Mouse (Mus musculus) lung, adult 2 months (tissue): ENCODE measurements around the gene Gm26602.

Experiments used
- CTCF ChIP-seq: fragments of 200-500 bp; IDR thresholded peaks from 2 replicates; pipeline ENCODE4 v1.5.1; 2011; ENCODE audit warnings: mild to moderate bottlenecking, low read length, control low read depth; ENCODE audit not compliant: insufficient read depth
- POLR2A ChIP-seq: fragments of 200-500 bp; IDR thresholded peaks from 2 replicates; pipeline ENCODE4 v1.6.1; 2011; ENCODE audit warnings: low read depth, mild to moderate bottlenecking, control low read depth, low read length, borderline replicate concordance; ENCODE audit errors: extremely low read depth

- no peak for TF ChIP-seq CTCF
- TF ChIP-seq POLR2A, result no peak
These were observed 9.6 kb downstream of the Gm26602 start for GRCm38 (mm10) chr10:79920056-79920890.
